Mouse (Mus musculus): Measurements from ENCODE around the gene Prmt8.

The Prmt8 gene

GRCm38 (mm10) chr6:127663263-127663662 lies 106.0 kb downstream of the Prmt8 start:
- DNase-seq (ENCODE audit: low spot score in 2 of 2), result no peak

GRCm38 (mm10) chr6:127661717-127662292 lies 107.5 kb downstream of the Prmt8 start:
- no peak for DNase-seq (ENCODE audit: low spot score in 2 of 2)

- DNase-seq (ENCODE audit: low spot score in 2 of 2), result no peak
Observed at GRCm38 (mm10) chr6:127659966-127660365, 109.3 kb downstream of the Prmt8 start.

GRCm38 (mm10) chr6:127659472-127659871 lies 109.8 kb downstream of the Prmt8 start:
- no peak for DNase-seq (ENCODE audit: low spot score in 2 of 2)

- no peak for DNase-seq (ENCODE audit: low spot score in 2 of 2)
Observed at GRCm38 (mm10) chr6:127657152-127657551, 112.1 kb downstream of the Prmt8 start.

GRCm38 (mm10) chr6:127655988-127656387 lies 113.3 kb downstream of the Prmt8 start:
- no peak for DNase-seq (ENCODE audit: low spot score in 2 of 2)

GRCm38 (mm10) chr6:127641077-127641801 lies 128.0 kb downstream of the Prmt8 start:
- no peak for DNase-seq (ENCODE audit: low spot score in 2 of 2)

Data from spleen, postnatal 14 days (tissue).